Mouse (Mus musculus) adipocyte (in vitro differentiated cells): ENCODE results near the gene Pla2g4e.
"Not testable (repeated sequence)": the region's sequence is repeated elsewhere in the genome, so short reads cannot be mapped to it uniquely, and the experiment has no call there.

Source experiments
- DNase-seq: peaks from one replicate; pipeline ENCODE4 v3.0.0-alpha.2; 2016; ENCODE audit warnings: low spot score

The Pla2g4e gene

DNA sequence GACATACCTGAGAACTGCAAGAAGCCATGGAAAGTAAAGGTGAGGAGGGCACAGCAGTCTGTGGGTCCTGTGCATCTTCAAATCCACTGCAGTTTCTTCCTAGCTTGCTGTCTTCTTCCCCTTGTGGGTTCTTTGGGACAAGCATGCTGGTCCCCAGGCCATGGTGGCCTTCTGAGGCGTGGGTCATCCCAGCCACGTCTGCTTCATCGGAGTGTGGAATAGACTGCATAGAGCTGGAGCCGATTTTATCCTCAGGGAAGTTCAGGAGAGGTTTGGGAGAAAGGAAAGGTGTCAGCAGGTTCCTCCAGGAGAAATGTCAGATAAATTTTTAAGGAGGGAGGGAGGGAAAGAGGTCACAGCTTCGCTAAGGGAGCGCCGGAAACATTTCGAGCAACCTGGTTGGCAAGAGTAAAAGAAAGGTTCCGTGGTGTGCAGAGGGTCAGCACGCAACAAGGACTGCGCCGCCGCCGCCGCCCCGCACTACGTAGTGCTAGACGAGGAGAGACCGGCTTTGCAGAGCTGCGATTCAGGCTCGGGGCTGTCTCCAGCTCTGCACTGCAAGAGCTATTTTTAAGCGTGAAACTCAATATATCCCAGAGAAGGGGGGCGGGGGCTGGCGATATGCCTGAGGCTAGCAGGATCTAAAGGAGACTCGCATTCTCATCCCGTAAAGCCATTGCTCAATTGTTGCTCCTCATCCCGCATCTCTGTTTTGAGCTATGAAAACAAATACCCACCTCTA lies at the start of gene Pla2g4e:
Pla2g4e (minus strand) TSS at position 657 of the 742 bp plus-strand sequence.
- DNase-seq = no peak

DNA sequence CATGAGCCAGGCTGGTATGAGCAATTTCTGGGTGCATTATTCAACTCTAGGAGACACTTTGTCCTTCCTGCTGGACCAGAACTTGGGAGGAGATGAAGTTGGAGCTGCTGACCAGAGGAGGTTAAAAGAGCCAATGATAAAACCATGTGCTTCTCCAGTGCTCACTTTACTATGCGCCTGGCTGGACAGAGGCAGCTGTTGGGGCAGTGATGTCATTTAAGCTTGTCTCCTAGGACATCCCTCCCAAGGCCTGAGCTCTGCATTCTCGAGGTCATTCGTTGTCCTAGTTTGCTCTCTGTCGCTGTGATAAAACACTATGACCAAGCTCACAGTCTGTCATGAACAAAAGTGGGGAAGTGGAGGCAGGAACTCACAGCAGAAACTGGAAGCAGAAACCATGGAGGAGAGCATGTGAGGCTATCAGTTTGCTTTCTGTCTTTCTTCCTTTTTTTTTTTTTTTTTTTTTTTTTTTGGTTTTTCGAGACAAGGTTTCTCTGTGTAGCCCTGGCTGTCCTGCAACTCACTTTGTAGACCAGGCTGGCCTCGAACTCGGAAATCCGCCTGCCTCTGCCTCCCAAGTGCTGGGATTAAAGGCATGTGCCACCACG lies 46.4 kb upstream of the Pla2g4e start:
- no peak for DNase-seq

DNA sequence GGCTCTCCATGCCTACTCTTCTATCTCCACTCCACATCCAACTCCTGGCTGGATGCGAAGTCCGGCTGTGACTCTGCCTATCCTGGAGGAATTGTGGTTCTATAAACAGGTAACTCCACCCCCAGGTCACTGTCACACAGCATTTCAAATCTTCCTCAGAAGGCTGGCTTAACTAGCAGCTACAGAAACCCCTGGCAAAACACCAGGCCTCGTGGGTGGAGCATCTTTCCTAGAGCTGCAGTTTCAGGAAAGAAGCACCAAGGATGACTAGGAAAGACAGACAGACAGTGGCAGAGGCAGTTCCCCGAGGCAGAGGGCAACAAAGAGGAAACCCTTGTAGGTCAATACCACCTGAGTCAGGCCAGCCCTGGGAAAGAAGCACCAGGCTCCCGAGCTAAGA lies 43.9 kb upstream of the Pla2g4e start, which contains the start of gene Pla2g4d:
Pla2g4d (minus strand) TSS at position 203 of the 400 bp plus-strand sequence.
- no peak for DNase-seq

DNA sequence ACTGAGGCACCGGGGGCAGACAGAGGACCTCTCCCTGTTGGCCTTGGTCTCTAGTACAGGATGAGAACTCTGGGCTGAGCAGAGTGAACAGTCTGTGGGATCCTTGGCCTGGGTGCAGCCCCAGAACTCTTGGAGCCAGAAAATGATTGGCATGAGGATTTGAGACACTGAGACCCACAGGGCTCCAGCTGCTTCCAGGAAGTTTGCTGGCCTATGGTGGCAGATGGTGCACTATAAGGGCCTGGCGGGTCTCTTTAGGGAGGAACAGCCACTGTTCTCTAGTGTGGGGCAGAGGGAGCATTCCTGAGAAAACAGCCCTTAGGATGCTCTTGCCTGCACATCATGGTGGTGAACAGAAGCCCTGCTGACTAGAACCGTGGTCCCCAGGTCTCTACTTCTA lies 43.3 kb upstream of the Pla2g4e start:
- no peak for DNase-seq

DNA sequence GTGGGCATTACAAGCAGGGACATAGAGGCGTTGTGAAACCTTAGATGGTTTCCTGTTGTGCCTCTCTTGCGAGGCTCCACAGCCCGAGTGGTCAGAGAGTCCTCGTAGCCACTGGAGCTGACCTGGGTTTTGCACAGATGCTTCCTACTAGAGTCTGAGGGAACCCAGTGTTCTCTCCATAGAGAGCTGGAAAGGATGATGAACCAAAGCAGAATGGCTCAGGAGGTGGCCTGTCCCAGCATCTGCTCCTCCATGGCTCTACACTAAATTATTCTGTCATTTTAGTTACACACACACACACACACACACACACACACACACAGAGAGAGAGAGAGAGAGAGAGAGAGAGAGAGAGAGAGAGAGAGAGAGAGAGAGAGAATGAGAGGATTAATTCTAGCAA lies 40.5 kb upstream of the Pla2g4e start:
- DNase-seq = no peak

DNA sequence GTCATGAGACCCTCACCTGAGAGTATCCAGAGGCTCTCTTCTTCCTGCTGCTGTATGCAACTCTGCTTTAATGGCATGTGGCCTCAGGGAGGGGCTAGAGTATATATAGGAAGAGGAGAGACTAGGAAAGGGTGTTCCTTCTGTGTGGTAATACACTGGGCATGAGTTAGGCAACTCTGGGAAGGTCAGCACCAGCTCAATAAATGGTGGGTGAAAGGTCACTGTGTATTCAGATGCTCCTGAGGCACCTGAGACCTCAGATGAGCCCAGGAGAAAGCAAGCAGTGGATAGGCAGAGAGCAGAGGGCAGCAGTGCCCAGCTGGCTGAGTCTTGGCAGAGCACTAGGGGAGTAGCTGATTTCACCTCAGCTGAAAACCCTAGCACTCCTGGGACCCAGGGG lies 39.6 kb upstream of the Pla2g4e start:
- DNase-seq = peak; percentile 12

DNA sequence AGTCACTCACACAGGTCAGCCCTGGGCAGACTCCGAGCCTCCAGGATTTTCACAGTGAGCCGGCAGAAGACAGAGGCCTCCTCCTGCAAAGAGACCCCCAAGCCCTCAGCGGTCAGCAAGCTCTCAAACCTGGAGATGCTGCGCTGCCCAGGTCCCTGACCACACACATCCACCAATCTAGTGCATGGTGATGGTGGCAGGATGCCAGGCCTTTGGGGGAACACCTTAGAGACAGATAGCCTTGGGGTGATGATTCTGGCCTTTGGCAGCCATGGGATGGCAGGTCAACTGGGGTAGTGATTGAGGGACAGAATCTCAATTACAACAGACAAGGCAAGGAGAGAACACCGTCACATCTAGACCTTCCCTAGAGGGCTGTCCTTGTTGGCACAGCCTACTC lies 39.0 kb upstream of the Pla2g4e start:
- DNase-seq = no peak

DNA sequence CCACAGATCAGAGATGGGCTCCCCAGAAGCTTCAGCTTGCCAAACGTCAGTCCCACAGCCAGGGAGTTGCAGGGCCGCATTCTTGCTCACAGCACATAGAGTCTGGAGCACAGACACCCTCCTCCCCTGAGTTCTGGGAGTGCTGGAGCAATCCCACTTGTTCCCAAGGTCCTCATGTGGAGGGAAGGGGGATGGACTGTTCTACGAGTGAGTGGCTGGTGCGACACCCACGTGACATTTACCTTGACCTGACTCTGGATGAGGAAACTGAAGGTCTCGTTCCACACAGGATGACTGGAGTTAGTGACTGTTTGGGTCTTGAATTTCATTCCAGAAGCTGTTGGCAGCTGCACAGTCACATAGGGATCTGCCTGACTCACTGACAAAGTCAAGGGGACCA lies 38.4 kb upstream of the Pla2g4e start:
- DNase-seq = no peak

DNA sequence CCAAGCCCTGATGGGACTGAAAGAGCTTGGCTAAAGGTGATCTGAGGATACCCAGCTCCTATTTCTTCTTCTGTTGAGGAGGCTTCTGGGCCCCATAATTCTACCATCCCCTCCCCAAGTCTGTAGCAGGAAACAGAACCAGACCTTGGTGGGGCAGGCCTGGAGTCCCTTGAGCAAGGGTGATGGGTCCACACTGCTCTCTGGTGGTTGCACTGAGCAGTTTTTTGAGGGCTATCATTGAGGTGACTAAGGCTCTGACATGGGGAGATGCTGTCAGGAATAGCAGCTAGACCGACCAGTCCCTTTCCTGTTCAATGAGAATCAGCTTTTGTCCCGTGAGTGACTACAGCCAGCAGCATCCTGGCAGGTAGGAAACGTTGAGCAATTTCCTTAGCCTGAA lies 36.1 kb upstream of the Pla2g4e start:
- DNase-seq = peak; percentile 18

DNA sequence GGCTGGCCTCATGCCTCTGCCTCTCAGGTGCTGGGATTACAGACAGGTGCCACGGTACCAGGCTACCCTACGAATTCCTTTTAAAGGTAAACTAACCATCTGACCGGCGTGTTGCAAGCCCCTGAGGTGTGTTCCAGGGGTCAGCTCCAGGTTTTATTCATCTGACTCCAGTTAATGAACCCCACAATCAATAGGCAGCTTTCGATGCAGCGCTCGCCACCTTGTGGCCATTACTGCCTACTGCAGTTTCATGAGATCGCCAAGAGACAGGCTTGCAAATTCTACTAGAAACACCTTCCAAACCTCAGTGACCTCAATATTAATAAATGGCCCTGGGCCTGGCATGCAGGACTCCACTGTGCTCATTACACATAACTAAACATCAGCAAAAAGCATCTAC lies 34.8 kb upstream of the Pla2g4e start:
- DNase-seq = peak; percentile 61

DNA sequence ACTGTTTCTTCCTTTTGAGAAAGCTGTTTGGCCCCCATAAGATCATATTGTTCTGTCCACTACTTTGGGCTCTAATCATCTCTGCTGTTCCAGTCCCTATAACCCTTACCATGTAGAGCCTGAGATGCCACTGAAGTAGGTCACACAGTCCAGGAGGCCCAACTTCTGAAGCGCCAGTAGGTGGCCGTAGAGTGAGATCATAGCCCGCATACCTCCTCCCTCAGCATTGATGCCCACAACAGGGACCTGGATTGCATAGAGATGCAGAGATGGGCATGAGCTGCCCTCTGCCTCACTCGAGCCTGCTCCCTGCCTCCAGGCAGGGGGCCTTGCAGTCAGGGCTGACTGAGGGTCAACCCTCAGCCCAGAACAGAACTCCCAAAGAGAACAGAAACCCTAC lies 31.8 kb upstream of the Pla2g4e start:
- DNase-seq = no peak

DNA sequence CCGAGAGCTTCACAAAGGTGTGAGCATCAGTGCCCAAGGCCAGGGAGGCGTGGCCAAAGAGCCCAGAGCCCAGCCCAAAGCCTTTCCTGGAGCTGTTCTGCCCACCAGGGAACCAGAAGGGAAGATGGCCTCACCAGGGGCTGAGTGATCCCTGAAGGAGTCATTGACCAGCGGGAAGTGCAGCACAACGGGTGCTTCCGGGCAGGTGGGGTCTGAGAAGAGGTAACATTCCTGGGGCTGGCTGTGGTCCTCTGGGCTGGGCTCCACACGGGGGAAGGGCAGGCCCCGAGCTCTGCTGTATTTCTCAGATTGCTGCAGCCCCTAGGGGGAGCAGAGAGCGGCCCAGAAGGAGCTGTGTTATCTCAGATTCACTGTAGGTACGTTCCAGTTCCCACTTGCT lies 23.5 kb upstream of the Pla2g4e start:
- no peak for DNase-seq

DNA sequence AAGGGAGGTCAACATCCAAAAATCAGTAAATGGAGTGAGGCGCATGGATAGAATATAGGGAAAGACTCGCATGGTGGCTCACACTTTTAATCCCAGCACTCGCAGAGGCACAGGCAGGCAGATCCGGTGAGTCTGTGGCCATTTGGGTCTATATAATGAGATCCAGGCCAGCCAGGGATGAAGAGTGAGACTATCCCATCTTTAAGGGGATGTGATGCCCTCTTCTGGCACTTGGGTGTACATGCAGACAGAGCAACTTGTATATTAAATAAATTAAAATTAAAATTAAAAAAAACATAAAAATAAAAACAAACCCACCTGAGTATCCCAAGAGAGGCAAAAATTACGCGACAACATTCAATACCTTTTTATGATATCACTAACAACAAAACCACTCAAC lies 20.4 kb upstream of the Pla2g4e start:
- DNase-seq = peak; percentile 19

DNA sequence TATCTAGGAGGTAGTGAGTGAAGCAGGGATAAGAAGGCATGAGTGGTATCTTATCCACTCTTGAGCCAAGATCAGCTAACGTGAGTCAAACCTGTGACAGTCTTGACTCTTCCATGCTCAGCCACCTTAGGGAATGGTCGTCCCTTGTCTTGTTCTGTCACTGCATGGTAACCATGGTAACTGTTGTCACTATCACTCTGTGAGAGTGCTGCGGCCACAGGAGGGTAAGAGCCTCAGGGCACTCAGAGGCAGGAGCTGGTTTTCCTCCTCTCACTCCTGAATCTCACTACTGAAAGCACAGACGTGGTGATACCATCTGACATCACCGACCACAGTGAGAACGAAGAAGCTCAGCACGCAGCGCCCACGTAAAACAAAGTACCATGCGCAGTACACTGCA lies 19.7 kb upstream of the Pla2g4e start:
- no peak for DNase-seq

DNA sequence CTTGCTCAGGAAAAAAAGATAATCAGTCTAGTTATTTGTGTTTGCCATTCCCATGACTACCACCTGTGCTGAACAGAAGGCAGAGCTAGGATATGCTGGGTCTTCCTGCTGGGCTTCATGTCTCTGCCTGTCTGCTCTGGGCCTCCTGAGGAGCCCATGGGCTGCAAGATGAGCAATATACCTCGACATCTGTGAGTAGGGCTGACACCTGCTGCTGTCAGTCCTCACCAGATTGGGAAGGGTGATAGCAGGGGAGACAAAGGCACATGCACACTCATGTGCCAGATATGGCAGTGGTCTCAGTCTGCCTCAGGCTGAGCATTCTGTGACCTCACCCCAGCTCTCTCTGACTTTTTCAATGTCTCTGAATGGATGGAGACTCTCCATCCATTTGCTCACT lies 17.7 kb upstream of the Pla2g4e start:
- no peak for DNase-seq

DNA sequence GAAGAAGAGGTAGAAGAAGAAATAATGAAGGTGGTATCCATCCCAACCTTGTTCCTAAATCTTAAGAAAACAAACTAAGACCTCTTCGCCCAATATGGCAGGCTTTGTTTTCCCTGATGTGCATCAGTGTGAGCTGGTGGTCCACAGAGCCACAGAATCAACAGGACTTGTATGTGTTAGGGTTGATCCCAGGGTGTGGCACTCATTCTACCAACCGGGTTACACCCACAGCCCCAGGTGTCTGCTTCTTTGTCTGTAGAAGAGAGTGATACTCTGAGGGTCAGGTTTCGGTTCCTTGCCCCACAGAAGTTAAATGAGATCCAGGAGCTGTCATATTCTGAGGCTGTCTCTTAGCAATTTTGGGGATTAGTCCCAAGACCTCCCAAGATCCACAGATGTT lies 16.2 kb upstream of the Pla2g4e start:
- DNase-seq = no peak

DNA sequence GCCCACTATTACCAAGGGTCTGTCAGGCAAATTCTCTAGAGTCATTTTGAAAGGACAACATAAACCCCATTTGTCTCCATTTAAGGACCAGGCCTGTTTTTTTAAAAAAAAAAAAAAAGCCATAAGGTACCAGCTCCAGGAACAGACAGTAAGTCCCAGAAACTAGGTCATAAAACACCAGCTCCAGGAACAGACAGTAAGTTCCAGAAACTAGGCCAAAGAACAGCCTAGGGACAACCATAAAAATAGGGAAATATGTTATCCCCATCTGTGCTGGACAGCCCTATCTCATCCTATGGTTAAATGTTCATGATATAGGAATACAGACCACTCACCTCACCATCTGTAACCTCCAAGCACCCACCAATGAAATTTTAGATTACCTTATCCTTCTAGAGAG lies 11.1 kb upstream of the Pla2g4e start:
- DNase-seq = no peak

DNA sequence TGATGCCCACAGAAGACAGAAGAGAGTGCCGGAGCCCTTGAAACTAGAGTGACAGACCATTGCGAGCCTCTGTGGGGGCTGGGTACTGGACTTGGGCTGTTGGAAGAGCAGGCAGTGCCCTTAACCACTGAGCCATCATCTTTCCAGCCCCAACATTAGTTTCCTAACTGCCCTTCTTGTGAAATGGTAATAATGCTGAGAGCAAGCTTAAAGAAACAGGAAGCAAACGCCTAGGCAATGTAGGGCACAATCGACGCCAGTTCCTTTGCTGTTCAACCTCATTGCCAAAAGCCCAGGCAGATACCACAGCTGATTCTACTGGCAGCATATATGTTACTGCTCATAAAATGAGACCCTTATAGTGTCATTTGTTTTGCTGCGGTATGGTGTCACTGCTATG lies 7.5 kb upstream of the Pla2g4e start:
- no peak for DNase-seq

DNA sequence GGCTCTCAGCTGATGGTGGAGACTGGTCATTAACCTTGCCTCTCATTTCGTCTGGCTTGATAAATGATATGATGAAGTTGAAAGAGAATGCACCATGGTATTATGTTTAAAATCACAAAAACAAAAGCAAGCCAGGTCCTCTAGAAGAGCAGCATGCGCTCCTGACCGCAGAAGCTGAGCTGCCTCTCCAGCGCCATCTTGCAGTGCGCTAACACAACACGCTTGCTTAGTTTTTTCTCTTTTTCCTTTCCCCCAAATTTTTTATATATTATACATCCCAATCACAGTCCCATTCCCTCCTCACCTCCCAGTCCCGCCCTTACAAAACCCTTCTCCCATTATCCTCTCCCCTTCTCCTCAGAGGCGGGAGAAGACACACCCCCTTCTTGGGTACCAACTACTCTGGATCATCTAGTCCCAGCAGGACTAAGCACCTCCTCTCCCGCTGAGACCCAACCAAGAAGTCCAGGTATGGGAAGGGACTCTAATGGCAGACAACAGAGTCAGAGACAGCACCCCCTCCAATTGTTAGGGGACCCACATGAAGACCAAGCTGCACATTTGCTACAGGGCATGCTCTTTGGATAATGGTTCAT lies 384 bp upstream of the Pla2g4e start:
- DNase-seq = no peak

DNA sequence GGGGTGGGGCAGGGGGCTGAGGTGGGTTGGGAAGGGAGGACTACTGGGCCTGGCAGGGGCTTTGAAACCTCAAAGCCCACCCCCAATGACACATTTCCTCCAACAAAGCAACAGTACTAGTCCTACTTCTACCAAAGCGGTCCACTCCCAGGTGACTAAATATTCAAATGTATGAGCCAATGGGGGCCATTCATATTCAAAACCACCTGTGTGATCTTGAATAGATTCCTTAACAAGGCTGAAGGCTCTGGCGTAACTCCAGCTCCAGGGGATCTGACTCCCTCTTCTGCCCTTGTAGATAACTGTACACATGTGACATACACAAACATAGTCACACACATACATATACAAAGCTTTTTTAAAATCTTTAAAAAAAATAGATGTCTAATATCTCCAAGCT lies 1.1 kb downstream of the Pla2g4e start:
- DNase-seq = no peak

DNA sequence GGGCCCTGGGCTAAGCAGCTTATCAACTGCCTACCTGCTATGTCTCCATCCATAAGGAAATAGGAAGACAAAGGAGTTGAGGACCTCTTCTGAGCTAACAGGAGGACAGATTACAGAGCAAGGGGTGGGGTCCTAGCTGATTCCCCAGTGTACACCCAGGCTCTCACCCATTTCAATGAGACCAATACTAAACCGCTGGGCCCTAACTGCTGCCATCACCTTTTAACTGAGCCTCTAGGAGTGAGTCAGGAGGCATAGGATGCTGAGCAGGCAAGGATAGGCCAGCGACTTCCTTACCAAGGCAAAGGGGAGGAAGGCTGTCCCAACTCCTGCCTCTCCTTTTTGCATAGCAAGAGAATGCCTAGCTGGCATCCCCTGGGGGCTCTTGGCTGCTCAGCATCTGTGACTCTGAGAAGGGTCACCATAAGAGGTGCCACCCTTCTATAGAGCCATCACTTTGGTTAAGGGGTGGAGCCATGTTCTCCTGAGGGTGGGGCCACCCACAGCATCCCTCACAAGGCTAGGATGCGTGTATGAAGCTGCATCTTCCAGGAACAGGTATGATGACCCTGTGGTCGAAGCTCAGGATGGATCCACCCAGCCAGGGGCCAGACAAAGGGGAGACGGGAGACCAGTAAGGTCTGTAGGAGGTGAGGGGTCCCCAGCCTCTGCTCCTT lies 2.2 kb downstream of the Pla2g4e start:
- no peak for DNase-seq

DNA sequence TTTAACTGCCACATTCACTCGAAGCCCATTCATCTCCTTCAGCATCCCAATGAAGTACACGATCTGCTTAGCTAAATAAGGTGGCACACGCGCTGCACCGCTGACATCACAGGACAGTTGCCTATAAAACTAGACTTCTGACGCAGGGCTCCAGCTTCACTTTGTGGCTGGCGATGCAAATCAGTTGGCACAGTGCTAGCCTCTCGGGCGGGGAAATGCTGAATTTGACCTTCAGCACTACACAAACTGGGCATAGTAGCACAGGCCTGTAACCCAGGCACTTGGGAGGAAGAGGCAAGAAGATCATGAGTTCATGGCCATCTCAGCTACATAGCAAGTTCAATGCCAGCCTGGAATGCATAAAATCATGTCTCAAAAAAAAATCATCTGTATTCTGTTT lies 6.4 kb downstream of the Pla2g4e start:
- DNase-seq = not testable (repeated sequence)

DNA sequence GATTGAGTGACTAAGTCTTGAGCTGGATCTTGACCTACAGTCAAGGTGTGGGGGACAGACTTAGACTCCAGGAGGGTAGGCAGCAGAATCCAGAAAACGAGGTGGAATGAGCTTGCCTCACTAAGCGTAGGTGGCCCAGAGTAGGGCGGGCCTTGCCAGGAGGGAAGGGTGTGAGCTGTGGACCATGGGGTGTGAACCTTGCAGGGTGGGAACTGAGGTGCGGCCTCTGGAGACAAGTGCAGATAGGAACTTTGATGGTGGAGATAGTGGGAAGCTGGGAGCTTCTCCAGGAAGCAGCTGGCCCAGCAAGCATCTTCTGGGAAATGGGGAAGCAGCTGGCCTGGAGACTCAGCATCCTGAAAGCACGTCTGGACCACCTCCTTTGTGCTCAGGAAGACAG lies 7.4 kb downstream of the Pla2g4e start:
- no peak for DNase-seq
